Mouse (Mus musculus): ENCODE results near the gene Dbp. TPM values are rescaled to one million over a fixed set of nuclear protein-coding genes. Genes with fewer than 3 reads are reported as not detected.
A peak's percentile ranks its signal among the peaks of the same experiment; 100 is the strongest.

Dbp gene
- total RNA-seq, 1 experiment: 10.0 TPM

DNA sequence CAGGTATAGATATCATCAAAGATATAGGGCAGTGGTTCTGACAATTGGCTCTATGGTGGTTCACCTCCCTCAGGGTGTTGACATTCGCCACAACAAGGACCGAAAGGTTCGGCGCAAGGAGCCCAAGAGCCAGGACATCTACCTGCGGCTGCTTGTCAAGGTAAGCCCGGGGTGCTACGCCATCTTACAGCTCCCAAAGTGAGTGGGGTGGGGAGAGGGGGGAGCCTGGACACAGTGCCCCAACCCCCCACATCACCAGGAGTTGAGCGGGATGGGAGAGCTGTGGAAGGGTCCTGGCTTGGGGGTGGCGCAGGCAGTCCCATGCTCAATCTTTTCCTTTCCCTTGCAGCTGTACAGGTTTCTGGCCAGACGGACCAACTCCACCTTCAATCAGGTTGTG is 14.3 kb downstream of the Dbp start:
- Histone ChIP-seq H3K9me3 (ENCODE audit: control insufficient read depth, insufficient read depth, low read depth, low read length) (no peaks in the 10 kb centered on the region), H3K4me3 (ENCODE audit: insufficient read depth in 1 of 2, low read depth in 1 of 2, low read length in 2 of 2, poor library complexity in 1 of 2, severe bottlenecking in 1 of 2) (peak overlapping the region; percentile 88 to 93), H3K27ac (ENCODE audit: insufficient read depth, low read depth, low read length, poor library complexity, severe bottlenecking) (no peak overlapping the region), H3K4me1 (ENCODE audit: control insufficient read depth in 2 of 2, insufficient read depth in 2 of 2, low read length in 2 of 2, poor library complexity in 1 of 2) (peaks cover 0 to 11% of the 10 kb centered on the region in 2 experiments; a peak in 1 of 4 replicates), H3K9ac (ENCODE audit: insufficient read depth, low read depth, low read length, poor library complexity, severe bottlenecking) (peak overlapping the region; percentile 98), H3K36me3 (ENCODE audit: control insufficient read depth, insufficient read depth, low read length, poor library complexity, severe bottlenecking) (peaks cover 55% of the 10 kb centered on the region)
- no peak for TF ChIP-seq MAFK (IDR thresholded peaks at IDR 0.05; ENCODE audit: insufficient read depth, low read depth, low read length)
- TF ChIP-seq CHD2 (IDR thresholded peaks at IDR 0.05; ENCODE audit: low read depth, low read length): no peak
- no peak for TF ChIP-seq ZC3H11A (IDR thresholded peaks at IDR 0.05; ENCODE audit: borderline replicate concordance, low read depth, low read length)
- no peak for TF ChIP-seq HCFC1 (IDR thresholded peaks at IDR 0.05; ENCODE audit: borderline replicate concordance, insufficient read depth, low read length)
- TF ChIP-seq ZNF384 (IDR thresholded peaks at IDR 0.05; ENCODE audit: low read depth, low read length): no peak
- in situ Hi-C loops (cut with MboI; ENCODE audit: low sequenced_read_pairs in 2 of 2, unreplicated experiment in 2 of 2): no loop called here
- no peak for DNase-seq (ENCODE audit: low read depth, low spot score)

GRCm38 (mm10) chr7:45719738-45720412 is 15.0 kb downstream of the Dbp start:
- Histone ChIP-seq H3K9ac (ENCODE audit: insufficient read depth, low read depth, low read length, poor library complexity, severe bottlenecking) (peak overlapping the region; percentile 98), H3K4me1 (ENCODE audit: control insufficient read depth in 2 of 2, insufficient read depth in 2 of 2, low read length in 2 of 2, poor library complexity in 1 of 2) (peaks cover 0 to 8% of the 10 kb centered on the region in 2 experiments; a peak in 1 of 4 replicates), H3K9me3 (ENCODE audit: control insufficient read depth, insufficient read depth, low read depth, low read length) (no peaks in the 10 kb centered on the region), H3K27ac (ENCODE audit: insufficient read depth, low read depth, low read length, poor library complexity, severe bottlenecking) (no peak overlapping the region), H3K36me3 (ENCODE audit: control insufficient read depth, insufficient read depth, low read length, poor library complexity, severe bottlenecking) (peaks cover 58% of the 10 kb centered on the region), H3K4me3 (ENCODE audit: insufficient read depth in 1 of 2, low read depth in 1 of 2, low read length in 2 of 2, poor library complexity in 1 of 2, severe bottlenecking in 1 of 2) (peak overlapping the region; percentile 88 to 93; a peak in 3 of 4 replicates)
- DNase-seq (ENCODE audit: low read depth, low spot score): no peak
- in situ Hi-C loops (cut with MboI; ENCODE audit: low sequenced_read_pairs in 2 of 2, unreplicated experiment in 2 of 2): no loop called here
- TF ChIP-seq ZNF384 (IDR thresholded peaks at IDR 0.05; ENCODE audit: low read depth, low read length) (no peak), HCFC1 (IDR thresholded peaks at IDR 0.05; ENCODE audit: borderline replicate concordance, insufficient read depth, low read length) (no peak)

DNA sequence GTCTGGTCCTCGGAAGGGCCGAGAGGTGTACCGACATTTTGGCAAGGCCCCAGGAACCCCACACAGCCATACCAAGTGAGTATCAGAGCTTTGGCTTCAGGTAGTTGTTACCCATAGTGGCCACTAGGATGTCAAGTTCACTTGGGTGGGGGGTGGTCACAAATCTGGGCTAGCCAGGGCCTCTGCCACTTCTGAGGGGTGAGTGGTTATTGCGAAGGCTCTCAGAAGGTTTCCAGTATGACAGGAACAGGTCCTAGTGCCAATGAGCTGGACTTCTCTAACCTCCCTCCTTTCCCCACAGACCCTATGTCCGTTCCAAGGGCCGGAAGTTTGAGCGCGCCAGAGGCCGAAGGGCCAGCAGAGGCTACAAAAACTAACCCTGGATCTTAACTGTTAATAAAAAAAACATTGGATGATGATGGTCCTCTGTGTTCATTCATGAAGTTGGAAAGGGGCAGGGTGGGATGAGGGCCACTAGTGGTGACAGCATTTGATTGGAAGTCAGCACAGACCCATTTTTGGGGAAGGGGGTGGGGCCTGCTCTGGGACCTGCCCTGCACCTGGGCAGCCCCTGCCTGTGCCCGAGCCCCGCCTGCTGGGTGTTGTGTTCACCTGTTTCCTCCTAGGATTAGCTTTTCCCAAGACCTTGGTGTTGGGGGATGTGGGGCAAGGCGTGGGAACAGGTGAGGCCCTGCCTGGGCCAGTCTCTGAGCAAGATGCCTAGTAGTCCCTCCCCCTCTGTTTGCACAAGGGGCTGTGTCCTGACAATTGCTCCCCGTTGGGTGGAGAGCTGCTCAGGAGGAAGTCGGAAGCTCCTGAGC is 15.7 kb downstream of the Dbp start, which contains the start of gene Fam83e:
Gene Fam83e, plus strand, starts transcription at position 800 of the 821 bp plus-strand sequence.
- no peak for DNase-seq (ENCODE audit: low read depth, low spot score)
- in situ Hi-C loops (cut with MboI; ENCODE audit: low sequenced_read_pairs in 2 of 2, unreplicated experiment in 2 of 2): no loop called here
- TF ChIP-seq ZNF384 (IDR thresholded peaks at IDR 0.05; ENCODE audit: low read depth, low read length) (no peak), CHD2 (IDR thresholded peaks at IDR 0.05; ENCODE audit: low read depth, low read length) (peak; percentile 52; the same call in 1 of the 2 replicates)
- H3K4me3 ChIP-seq (ENCODE audit: insufficient read depth in 1 of 2, low read depth in 1 of 2, low read length in 2 of 2, poor library complexity in 1 of 2, severe bottlenecking in 1 of 2): peak within 1 kb of the TSS; percentile 88 to 93; a peak in 2 of 4 replicates
- H3K4me1 ChIP-seq (ENCODE audit: control insufficient read depth in 2 of 2, insufficient read depth in 2 of 2, low read length in 2 of 2, poor library complexity in 1 of 2): peaks cover 0 to 10% of the 10 kb centered on the region in 2 experiments; a peak in 1 of 4 replicates
- no peaks in the 10 kb centered on the region for H3K9me3 ChIP-seq (ENCODE audit: control insufficient read depth, insufficient read depth, low read depth, low read length)
- H3K27ac ChIP-seq (ENCODE audit: insufficient read depth, low read depth, low read length, poor library complexity, severe bottlenecking): no peak within 1 kb of the TSS
- H3K9ac ChIP-seq (ENCODE audit: insufficient read depth, low read depth, low read length, poor library complexity, severe bottlenecking): peak within 1 kb of the TSS; percentile 98
- peaks cover 64% of the 10 kb centered on the region for H3K36me3 ChIP-seq (ENCODE audit: control insufficient read depth, insufficient read depth, low read length, poor library complexity, severe bottlenecking)

DNA sequence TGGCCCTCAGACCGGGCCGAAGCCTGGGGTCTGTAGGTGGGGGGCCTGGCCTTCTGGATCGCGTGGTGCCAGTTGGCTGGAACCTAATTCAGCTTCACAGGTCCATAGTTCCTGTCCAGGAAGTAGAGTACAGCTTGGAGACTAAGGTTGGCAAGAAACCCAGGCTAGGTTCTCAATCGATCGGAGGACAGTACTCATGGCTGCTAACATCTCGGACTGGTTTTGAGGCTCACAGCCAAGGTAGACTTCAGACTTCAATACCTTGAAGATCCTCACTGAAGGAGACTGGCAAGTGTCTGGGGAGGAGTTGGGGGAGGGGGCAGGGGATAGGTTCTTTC is 16.3 kb downstream of the Dbp start:
- in situ Hi-C loops (cut with MboI; ENCODE audit: low sequenced_read_pairs in 2 of 2, unreplicated experiment in 2 of 2): no loop called here
- Histone ChIP-seq H3K4me1 (ENCODE audit: control insufficient read depth in 2 of 2, insufficient read depth in 2 of 2, low read length in 2 of 2, poor library complexity in 1 of 2) (peaks cover 0 to 8% of the 10 kb centered on the region in 2 experiments; a peak in 1 of 4 replicates), H3K27ac (ENCODE audit: insufficient read depth, low read depth, low read length, poor library complexity, severe bottlenecking) (no peak overlapping the region), H3K9ac (ENCODE audit: insufficient read depth, low read depth, low read length, poor library complexity, severe bottlenecking) (no peak overlapping the region), H3K9me3 (ENCODE audit: control insufficient read depth, insufficient read depth, low read depth, low read length) (no peaks in the 10 kb centered on the region), H3K4me3 (ENCODE audit: insufficient read depth in 1 of 2, low read depth in 1 of 2, low read length in 2 of 2, poor library complexity in 1 of 2, severe bottlenecking in 1 of 2) (peak overlapping the region in 1 of 2 experiments; percentile 18; a peak in 1 of 4 replicates), H3K36me3 (ENCODE audit: control insufficient read depth, insufficient read depth, low read length, poor library complexity, severe bottlenecking) (peaks cover 65% of the 10 kb centered on the region)
- no peak for TF ChIP-seq CHD2 (IDR thresholded peaks at IDR 0.05; ENCODE audit: low read depth, low read length)
- TF ChIP-seq ZNF384 (IDR thresholded peaks at IDR 0.05; ENCODE audit: low read depth, low read length): no peak
- TF ChIP-seq MAFK (IDR thresholded peaks at IDR 0.05; ENCODE audit: insufficient read depth, low read depth, low read length): no peak
- no peak for TF ChIP-seq HCFC1 (IDR thresholded peaks at IDR 0.05; ENCODE audit: borderline replicate concordance, insufficient read depth, low read length)
- no peak for TF ChIP-seq ZC3H11A (IDR thresholded peaks at IDR 0.05; ENCODE audit: borderline replicate concordance, low read depth, low read length)
- no peak for DNase-seq (ENCODE audit: low read depth, low spot score)

All from ES-E14 (cell line).